Mouse (Mus musculus) CH12.LX (cell line): ENCODE measurements around the gene Rps2. TPM values are rescaled to one million over a fixed set of nuclear protein-coding genes. Genes with fewer than 3 reads are reported as not detected.

Source experiments
- DNase-seq: peaks from one replicate; pipeline ENCODE4 v3.0.0-alpha.2; 2013; ENCODE audit errors: extremely low read depth
- H3K27ac ChIP-seq: 2 replicates; pipeline ENCODE4 v1.5.1; 2012; ENCODE audit warnings: low read depth, mild to moderate bottlenecking, control low read depth, moderate library complexity; ENCODE audit not compliant: insufficient read depth
- H3K27me3 ChIP-seq: replicated peaks from 2 replicates; pipeline ENCODE3; 2012; ENCODE audit warnings: inconsistent platforms
- H3K36me3 ChIP-seq, 2 experiments: replicated peaks in 1 of 2; 2 replicates each; pipeline versions ENCODE3 to v1.6.1; 2012; ENCODE audit warnings: inconsistent platforms in 1 of 2, low read length in 1 of 2, mild to moderate bottlenecking in 1 of 2, mixed read lengths in 1 of 2, moderate library complexity in 1 of 2; ENCODE audit not compliant: control insufficient read depth in 1 of 2, insufficient read depth in 1 of 2
- H3K4me1 ChIP-seq, 2 experiments: 2 replicates each; pipeline ENCODE4 v1.6.1; 2012; ENCODE audit warnings: inconsistent platforms in 1 of 2, moderate library complexity in 1 of 2; ENCODE audit not compliant: insufficient read depth in 2 of 2, control insufficient read depth in 1 of 2
- H3K4me2 ChIP-seq: 2 replicates; pipeline ENCODE4 v1.6.1; 2012; ENCODE audit warnings: low read depth, mild to moderate bottlenecking, control low read depth; ENCODE audit not compliant: poor library complexity, insufficient read depth, severe bottlenecking
- H3K4me3 ChIP-seq, 3 experiments: fragments of 150-350 bp in 1 of 3; sonication (generic) in 1 of 3; replicated peaks in 1 of 3; 2 replicates each; pipeline versions ENCODE3 to v1.5.1; 2011 to 2012; ENCODE audit warnings: low read depth in 2 of 3, low read length in 2 of 3, mild to moderate bottlenecking in 2 of 3, moderate library complexity in 2 of 3, control low read depth in 1 of 3, improper control_type of control experiment in 1 of 3, inconsistent platforms in 1 of 3, mixed read lengths in 1 of 3; ENCODE audit not compliant: poor library complexity in 1 of 3
- H3K79me2 ChIP-seq: replicated peaks from 2 replicates; pipeline ENCODE4 v1.6.1; 2012; ENCODE audit warnings: mild to moderate bottlenecking, moderate library complexity; ENCODE audit not compliant: control insufficient read depth, poor library complexity, insufficient read depth, severe bottlenecking; ENCODE audit errors: extremely low read depth
- H3K9ac ChIP-seq: 2 replicates; pipeline ENCODE4 v1.6.1; 2012; ENCODE audit warnings: low read depth, mild to moderate bottlenecking, control low read depth, moderate library complexity; ENCODE audit not compliant: insufficient read depth
- H3K9me3 ChIP-seq: replicated peaks from 2 replicates; pipeline ENCODE3; 2012; ENCODE audit warnings: low read length, inconsistent platforms, mixed read lengths
- BHLHE40 ChIP-seq: IDR thresholded peaks from 2 replicates; pipeline ENCODE4 v1.6.1; 2011; ENCODE audit warnings: mild to moderate bottlenecking, low read depth, low read length, improper control_type of control experiment
- CTCF ChIP-seq, 2 experiments: IDR thresholded peaks in 1 of 2; conservative IDR thresholded peaks in 1 of 2; 2 replicates each; pipeline ENCODE4 v1.5.1; 2011 to 2012; ENCODE audit warnings: low read depth in 2 of 2, low read length in 2 of 2, improper control_type of control experiment in 1 of 2, inconsistent platforms in 1 of 2, mild to moderate bottlenecking in 1 of 2, moderate library complexity in 1 of 2
- EP300 ChIP-seq: IDR thresholded peaks from 2 replicates; pipeline ENCODE4 v1.6.1; 2011; ENCODE audit warnings: low read length, improper control_type of control experiment
- GABPA ChIP-seq: IDR thresholded peaks from 2 replicates; pipeline ENCODE4 v1.6.1; 2012; ENCODE audit warnings: low read depth, low read length, improper control_type of control experiment, inconsistent platforms; ENCODE audit not compliant: insufficient replicate concordance
- JUN ChIP-seq: IDR thresholded peaks from 2 replicates; pipeline ENCODE4 v1.6.1; 2011; ENCODE audit warnings: low read depth, mild to moderate bottlenecking, low read length, improper control_type of control experiment, moderate library complexity; ENCODE audit not compliant: insufficient read depth
- JUND ChIP-seq: conservative IDR thresholded peaks from 2 replicates; pipeline ENCODE4 v1.6.1; 2011; ENCODE audit warnings: low read depth, low read length, improper control_type of control experiment
- KAT2A ChIP-seq: IDR thresholded peaks from 2 replicates; pipeline ENCODE4 v1.6.1; 2012; ENCODE audit warnings: low read length, improper control_type of control experiment, inconsistent platforms; ENCODE audit not compliant: insufficient replicate concordance
- MAFK ChIP-seq: IDR thresholded peaks from 2 replicates; pipeline ENCODE4 v1.6.1; 2011; ENCODE audit warnings: low read length, improper control_type of control experiment; ENCODE audit not compliant: insufficient replicate concordance
- MAZ ChIP-seq: IDR thresholded peaks from 2 replicates; pipeline ENCODE4 v1.6.1; 2012; ENCODE audit warnings: low read depth, mild to moderate bottlenecking, inconsistent platforms, low read length, improper control_type of control experiment, moderate library complexity
- MYC ChIP-seq: IDR thresholded peaks from 2 replicates; pipeline ENCODE4 v1.6.1; 2011; ENCODE audit warnings: low read depth, mild to moderate bottlenecking, improper control_type of control experiment, low read length
- NELFE ChIP-seq: IDR thresholded peaks from 2 replicates; pipeline ENCODE4 v1.6.1; 2011; ENCODE audit warnings: low read depth, low read length, improper control_type of control experiment
- NRF1 ChIP-seq: IDR thresholded peaks from 2 replicates; pipeline ENCODE4 v1.6.1; 2014; ENCODE audit warnings: low read depth, mild to moderate bottlenecking, inconsistent platforms, low read length, improper control_type of control experiment, moderate library complexity
- PAX5 ChIP-seq: IDR thresholded peaks from 2 replicates; pipeline ENCODE4 v1.6.1; 2012; ENCODE audit warnings: low read length, inconsistent platforms, mixed read lengths
- POLR2A ChIP-seq: IDR thresholded peaks from 2 replicates; pipeline ENCODE4 v1.6.1; 2011; ENCODE audit warnings: low read depth, mild to moderate bottlenecking, improper control_type of control experiment, low read length
- POLR2AphosphoS2 ChIP-seq: IDR thresholded peaks from 2 replicates; pipeline ENCODE4 v1.6.1; 2011; ENCODE audit warnings: low read depth, low read length, improper control_type of control experiment
- SMC3 ChIP-seq: IDR thresholded peaks from 2 replicates; pipeline ENCODE4 v1.6.1; 2011; ENCODE audit warnings: low read depth, low read length, improper control_type of control experiment
- TBP ChIP-seq: conservative IDR thresholded peaks from 2 replicates; pipeline ENCODE4 v1.6.1; 2011; ENCODE audit warnings: low read depth, low read length, improper control_type of control experiment
- TCF12 ChIP-seq: IDR thresholded peaks from 2 replicates; pipeline ENCODE4 v1.6.1; 2014; ENCODE audit warnings: low read depth, mild to moderate bottlenecking, inconsistent platforms, low read length, improper control_type of control experiment
- UBTF ChIP-seq: IDR thresholded peaks from 2 replicates; pipeline ENCODE4 v1.6.1; 2012; ENCODE audit warnings: low read depth, mild to moderate bottlenecking, inconsistent platforms, low read length, improper control_type of control experiment, moderate library complexity
- USF2 ChIP-seq: conservative IDR thresholded peaks from 2 replicates; pipeline ENCODE4 v1.6.1; 2011; ENCODE audit warnings: low read depth, low read length, improper control_type of control experiment
- ZC3H11A ChIP-seq: IDR thresholded peaks from 2 replicates; pipeline ENCODE4 v1.6.1; 2012; ENCODE audit warnings: low read depth, mild to moderate bottlenecking, inconsistent platforms, low read length, improper control_type of control experiment
- dilution Hi-C: fragments of 300-500 bp; cut with MboI; formaldehyde crosslinking; loops from 2 replicates; pipeline ENCODE4 v1.14.3; 2020; ENCODE audit warnings: low sequenced_read_pairs; ENCODE audit not compliant: extremely low pct_unique_long_range_greater_than_20kb, extremely low pct_ligation_motif_present
- in situ Hi-C: fragments of 300-500 bp; cut with MboI; formaldehyde crosslinking; loops from 3 replicates; pipeline ENCODE4 v1.14.3; 2019; ENCODE audit warnings: low sequenced_read_pairs, low pct_ligation_motif_present, low pct_unique_long_range_greater_than_20kb, mixed read lengths
- polyA plus RNA-seq: library from polyadenylated mRNA; unstranded; fragments of >175 nt; gene quantifications from 2 replicates; pipeline ENCODE4 v1.2.1, GENCODE M21; 2012; ENCODE audit warnings: low read depth; ENCODE audit not compliant: insufficient read length
- total RNA-seq, 2 experiments: library from RNA; depleted of rRNA; stranded (reverse); fragments of 300-350 nt in 1 of 2; fragments of >200 nt in 1 of 2; gene quantifications; 2 replicates each; pipeline ENCODE4 v1.2.3; 2012 to 2014

The Rps2 gene
- total and polyA plus RNA-seq, 3 experiments, result 2,057 to 6,050 (median 5,410) TPM

- Histone ChIP-seq H3K79me2 (no peaks in the 10 kb centered on the region), H3K9me3 (no peaks in the 10 kb centered on the region), H3K4me3 (no peak overlapping the region), H3K27ac (no peak overlapping the region), H3K4me2 (no peak overlapping the region), H3K27me3 (no peaks in the 10 kb centered on the region), H3K4me1 (peaks cover 4 to 32% of the 10 kb centered on the region in 2 experiments; a peak in 3 of 4 replicates), H3K36me3 (peaks cover 0 to 7% of the 10 kb centered on the region in 2 experiments), H3K9ac (no peak overlapping the region)
- in situ Hi-C loops, result no loop called here
- dilution Hi-C loops, result no loop called here
- TF ChIP-seq UBTF, result no peak
- no peak for TF ChIP-seq MYC
- no peak for TF ChIP-seq TBP
- TF ChIP-seq CTCF (conservative IDR thresholded peaks at IDR 0.05 in 1 of 2, IDR thresholded peaks at IDR 0.05 in 1 of 2; ENCODE audit: low read depth in 2 of 2, low read length in 2 of 2), result no peak
- no peak for TF ChIP-seq POLR2AphosphoS2
- TF ChIP-seq SMC3, result no peak
- no peak for TF ChIP-seq POLR2A
- TF ChIP-seq USF2, result no peak
- no peak for TF ChIP-seq NELFE
- TF ChIP-seq BHLHE40, result no peak
- TF ChIP-seq JUND, result no peak
- TF ChIP-seq MAFK, result no peak
- DNase-seq, result no peak
These were observed 14.5 kb downstream of the Rps2 start for GRCm38 (mm10) chr17:24732233-24732935.

GRCm38 (mm10) chr17:24733434-24734050 is 15.6 kb downstream of the Rps2 start:
- dilution Hi-C loops, result no loop called here
- peaks cover 4 to 41% of the 10 kb centered on the region in 2 experiments; a peak in 3 of 4 replicates for H3K4me1 ChIP-seq
- in situ Hi-C loops, result no loop called here

More at GRCm38 (mm10) chr17:24733434-24734050, 15.6 kb downstream of the Rps2 start:
- Histone ChIP-seq H3K4me2 (no peak overlapping the region), H3K27me3 (no peaks in the 10 kb centered on the region), H3K9me3 (no peaks in the 10 kb centered on the region), H3K9ac (no peak overlapping the region), H3K4me3 (no peak overlapping the region), H3K36me3 (peaks cover 0 to 7% of the 10 kb centered on the region in 2 experiments), H3K79me2 (no peaks in the 10 kb centered on the region), H3K27ac (no peak overlapping the region)
- DNase-seq, result no peak
- TF ChIP-seq EP300, result no peak
- TF ChIP-seq UBTF, result no peak
- no peak for TF ChIP-seq KAT2A
- TF ChIP-seq PAX5, result no peak
- no peak for TF ChIP-seq JUN
- no peak for TF ChIP-seq ZC3H11A
- TF ChIP-seq CTCF (conservative IDR thresholded peaks at IDR 0.05 in 1 of 2, IDR thresholded peaks at IDR 0.05 in 1 of 2; ENCODE audit: low read depth in 2 of 2, low read length in 2 of 2), result no peak
- TF ChIP-seq TCF12, result no peak
- no peak for TF ChIP-seq NRF1
- no peak for TF ChIP-seq MAFK
- TF ChIP-seq MAZ, result no peak
- no peak for TF ChIP-seq JUND
- no peak for TF ChIP-seq GABPA
